Mouse (Mus musculus) MEL (cell line): ENCODE results near the gene Smpd3.

Source experiments
- CHD2 ChIP-seq: IDR thresholded peaks from 2 replicates; pipeline ENCODE4 v1.6.1; 2011; ENCODE audit warnings: low read length, improper control_type of control experiment
- CTCF ChIP-seq, 3 experiments: IDR thresholded peaks in 2 of 3; conservative IDR thresholded peaks in 1 of 3; 2 replicates each; pipeline ENCODE4 v1.5.1; 2011 to 2012; ENCODE audit warnings: low read length in 3 of 3, low read depth in 2 of 3, mild to moderate bottlenecking in 2 of 3, improper control_type of control experiment in 1 of 3, inconsistent platforms in 1 of 3, mixed read lengths in 1 of 3, moderate library complexity in 1 of 3; ENCODE audit not compliant: control insufficient read depth in 1 of 3, insufficient read depth in 1 of 3, poor library complexity in 1 of 3, severe bottlenecking in 1 of 3
- EP300 ChIP-seq, 2 experiments: IDR thresholded peaks; 2 replicates each; pipeline ENCODE4 v1.6.1; 2011; ENCODE audit warnings: improper control_type of control experiment in 2 of 2, low read length in 2 of 2, low read depth in 1 of 2, mild to moderate bottlenecking in 1 of 2
- KAT2A ChIP-seq: conservative IDR thresholded peaks from 2 replicates; pipeline ENCODE4 v1.6.1; 2012; ENCODE audit warnings: low read depth, low read length, improper control_type of control experiment, inconsistent platforms
- MAX ChIP-seq: IDR thresholded peaks from 2 replicates; pipeline ENCODE4 v1.6.1; 2011; ENCODE audit warnings: low read length, improper control_type of control experiment
- NRF1 ChIP-seq: IDR thresholded peaks from 2 replicates; pipeline ENCODE4 v1.6.1; 2014; ENCODE audit warnings: low read depth, mild to moderate bottlenecking, inconsistent platforms, low read length, improper control_type of control experiment, moderate library complexity; ENCODE audit not compliant: poor library complexity, insufficient read depth, severe bottlenecking
- SIN3A ChIP-seq: IDR thresholded peaks from 2 replicates; pipeline ENCODE4 v1.6.1; 2012; ENCODE audit warnings: low read length, improper control_type of control experiment, inconsistent platforms
- TBP ChIP-seq: IDR thresholded peaks from 2 replicates; pipeline ENCODE4 v1.8.0; 2011; ENCODE audit warnings: low read depth, low read length, improper control_type of control experiment
- USF2 ChIP-seq, 2 experiments: IDR thresholded peaks; 2 replicates each; pipeline ENCODE4 v1.6.1; 2011 to 2012; ENCODE audit warnings: improper control_type of control experiment in 2 of 2, low read length in 2 of 2, borderline replicate concordance in 1 of 2, inconsistent platforms in 1 of 2, low read depth in 1 of 2, mild to moderate bottlenecking in 1 of 2; ENCODE audit not compliant: insufficient read depth in 1 of 2
- ZC3H11A ChIP-seq: IDR thresholded peaks from 2 replicates; pipeline ENCODE4 v1.6.1; 2012; ENCODE audit warnings: low read depth, mild to moderate bottlenecking, inconsistent platforms, low read length, improper control_type of control experiment

DNA sequence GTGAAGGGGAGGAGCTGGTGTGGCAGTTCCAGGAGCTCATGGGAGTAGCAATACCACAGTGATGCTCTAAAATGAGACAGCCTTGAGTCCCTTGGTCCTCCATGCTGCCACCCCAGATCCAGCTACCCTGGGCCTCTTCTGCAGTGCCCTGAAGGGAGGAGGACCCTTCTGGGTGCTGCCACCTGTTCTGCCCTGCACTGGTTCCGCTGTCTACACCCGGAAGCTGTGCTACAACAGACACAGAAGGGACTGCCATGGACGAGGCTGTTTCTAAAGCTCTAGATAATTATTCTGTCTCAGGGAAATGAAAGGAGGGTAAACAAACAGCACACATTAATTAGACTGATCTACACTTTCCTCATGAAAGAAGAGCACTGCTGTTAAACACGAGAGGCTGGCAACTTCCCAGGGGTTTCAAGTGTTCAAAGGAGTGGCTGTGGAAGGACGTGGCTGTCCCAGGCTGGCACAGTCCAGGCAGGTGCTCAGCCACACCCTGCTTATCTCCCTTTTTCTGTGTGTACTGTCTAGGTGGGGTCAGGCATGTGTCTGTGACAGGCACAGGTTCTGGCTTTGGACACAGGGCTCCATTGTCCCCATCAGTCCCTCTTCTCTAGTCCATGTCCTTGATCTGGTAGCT, 69.0 kb downstream of the Smpd3 start:
- TF ChIP-seq CTCF (IDR thresholded peaks at IDR 0.05 in 2 of 3, conservative IDR thresholded peaks at IDR 0.05 in 1 of 3; ENCODE audit: control insufficient read depth in 1 of 3, insufficient read depth in 1 of 3, low read depth in 2 of 3, low read length in 3 of 3, poor library complexity in 1 of 3, severe bottlenecking in 1 of 3): no peak
- no peak for TF ChIP-seq CHD2
- no peak for TF ChIP-seq SIN3A
- TF ChIP-seq ZC3H11A: no peak
- no peak for TF ChIP-seq TBP
- no peak for TF ChIP-seq EP300 (IDR thresholded peaks at IDR 0.05; ENCODE audit: low read depth in 1 of 2, low read length in 2 of 2)
- no peak for TF ChIP-seq KAT2A
- TF ChIP-seq NRF1: no peak
- TF ChIP-seq MAX: no peak
- no peak for TF ChIP-seq USF2 (IDR thresholded peaks at IDR 0.05; ENCODE audit: borderline replicate concordance in 1 of 2, insufficient read depth in 1 of 2, low read depth in 1 of 2, low read length in 2 of 2)
